Mouse (Mus musculus): ENCODE data around the gene Rnf41.

Gene Rnf41

GRCm38 (mm10) chr10:128458719-128459408 lies 47.4 kb downstream of the Rnf41 start, which contains the start of gene Smarcc2:
Gene Smarcc2 (plus strand): TSS chr10:128459248.
- intact Hi-C loops (cut with DNase I), result loop anchor here (2.0 to 5.0 kb wide), 3 partner anchors 33 to 122 kb away; partner anchors contain the start of genes Cs and Myl6

DNA sequence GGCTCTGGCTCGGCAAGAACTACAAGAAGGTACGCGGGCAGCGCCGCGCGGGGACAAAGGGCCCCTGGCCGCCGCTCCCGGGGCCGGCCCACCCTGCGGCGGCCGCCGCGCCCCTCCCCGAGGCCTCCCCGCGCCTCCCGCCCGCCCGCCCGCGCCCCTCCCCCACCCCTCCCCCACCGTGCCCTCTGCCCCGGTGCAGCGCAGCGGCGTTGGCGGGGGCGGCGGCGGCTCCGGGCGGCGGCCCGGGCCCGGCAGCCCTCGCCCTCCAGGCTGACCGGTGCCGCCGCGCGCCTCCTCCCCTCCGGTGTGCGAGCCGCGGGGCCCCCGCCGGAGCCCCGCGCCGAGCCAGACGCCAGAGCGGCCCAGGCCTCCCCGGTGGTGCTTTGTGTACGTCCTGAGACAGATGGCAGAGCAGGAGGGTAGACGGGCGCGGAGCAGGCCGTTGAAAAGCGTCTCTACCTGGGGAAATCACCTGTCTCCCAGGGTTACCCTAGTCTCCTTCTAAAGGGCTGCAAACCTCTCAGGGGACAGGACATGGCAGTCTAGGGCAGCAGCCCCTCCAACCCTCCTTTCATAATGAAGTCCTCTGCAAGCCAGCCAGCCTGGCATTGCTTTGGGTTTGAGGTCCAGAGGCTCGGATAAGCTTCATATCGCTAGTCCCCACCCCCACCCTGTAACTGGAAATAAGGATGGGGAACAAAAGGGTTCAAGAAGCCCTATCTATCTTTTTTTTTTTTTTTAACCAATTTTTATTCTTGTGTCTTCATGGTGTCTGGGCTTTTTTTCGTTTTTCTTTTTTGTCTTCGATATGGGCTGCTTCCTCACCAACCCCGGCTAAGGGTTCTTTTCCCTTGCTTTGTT lies 48.2 kb downstream of the Rnf41 start:
- intact Hi-C loops (cut with DNase I), result loop anchor here (2.0 to 5.0 kb wide), 3 partner anchors 33 to 122 kb away; partner anchors contain the start of genes Cs and Myl6

DNA sequence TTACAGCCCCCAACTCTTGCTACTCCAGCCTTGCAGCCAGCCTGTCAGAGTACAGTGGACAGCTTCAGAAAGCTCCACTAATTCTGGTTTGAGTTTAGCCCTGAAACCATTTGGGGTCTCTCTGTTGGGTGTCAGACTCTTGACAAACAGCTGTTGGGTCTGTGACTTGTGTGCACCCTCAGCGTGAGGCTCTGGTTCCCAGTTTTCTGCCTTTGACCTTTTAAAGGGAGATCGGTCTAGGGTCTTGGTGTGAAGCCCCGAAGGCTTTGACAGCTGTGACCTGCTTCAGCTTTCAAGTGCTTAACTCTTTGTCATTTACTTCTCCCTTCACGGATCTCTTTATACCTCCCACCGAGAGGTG lies 48.8 kb downstream of the Rnf41 start:
- intact Hi-C loops (cut with DNase I), result no loop called here

GRCm38 (mm10) chr10:128474366-128474765 lies 62.9 kb downstream of the Rnf41 start:
- intact Hi-C loops (cut with DNase I), result no loop called here

- intact Hi-C loops (cut with DNase I), result no loop called here
These were observed 74.9 kb downstream of the Rnf41 start for GRCm38 (mm10) chr10:128486370-128486769.

- intact Hi-C loops (cut with DNase I), result no loop called here
These were observed 76.6 kb downstream of the Rnf41 start for GRCm38 (mm10) chr10:128487861-128488712.

- intact Hi-C loops (cut with DNase I), result no loop called here
These were observed 77.3 kb downstream of the Rnf41 start for GRCm38 (mm10) chr10:128488776-128489175.

GRCm38 (mm10) chr10:128489380-128489779 lies 77.9 kb downstream of the Rnf41 start:
- intact Hi-C loops (cut with DNase I), result no loop called here

DNA sequence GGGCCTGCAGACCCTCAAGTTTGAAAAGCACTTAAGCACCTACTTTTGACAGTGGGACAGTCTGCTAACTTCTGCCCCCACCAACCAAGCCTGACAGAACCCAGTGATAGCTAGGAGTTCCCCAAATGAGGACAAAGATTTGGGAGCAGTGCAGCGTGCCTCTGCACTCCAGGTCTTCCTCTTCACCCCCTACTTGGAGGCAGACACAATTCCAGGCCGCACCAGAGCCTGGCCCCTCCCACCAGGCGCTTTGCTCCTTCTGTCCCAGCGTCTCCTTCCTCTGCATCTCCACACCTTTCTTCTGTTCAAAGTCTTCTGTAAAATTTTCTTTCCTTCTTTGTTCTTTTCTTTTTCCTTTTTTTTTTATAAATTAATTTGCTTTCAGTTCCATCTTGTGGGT lies 78.3 kb downstream of the Rnf41 start:
- intact Hi-C loops (cut with DNase I), result loop anchor here (5.0 kb wide), 1 partner anchor 32 kb away; the partner anchor contains the start of gene Smarcc2

DNA sequence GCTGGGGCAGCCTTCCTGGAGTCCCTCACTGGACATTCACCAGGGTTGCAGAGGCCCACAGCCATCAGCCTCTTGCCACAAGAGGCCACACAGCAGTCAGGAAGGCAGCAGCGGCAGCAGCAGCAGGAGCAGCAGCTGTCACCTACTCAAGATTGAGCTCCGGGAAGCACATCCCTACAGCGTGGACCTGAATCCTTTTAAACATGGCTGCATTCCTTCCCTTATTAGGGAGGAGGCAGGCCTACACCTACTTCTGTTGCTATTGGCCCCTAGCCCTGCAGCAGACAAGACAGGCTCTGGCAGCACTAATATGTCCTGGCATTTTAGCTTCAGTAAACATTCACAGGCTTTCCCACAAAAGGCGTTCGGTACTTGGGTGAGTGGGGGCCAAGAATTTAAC lies 78.8 kb downstream of the Rnf41 start:
- intact Hi-C loops (cut with DNase I), result loop anchor here (5.0 kb wide), 1 partner anchor 33 kb away; the partner anchor contains the start of gene Smarcc2

DNA sequence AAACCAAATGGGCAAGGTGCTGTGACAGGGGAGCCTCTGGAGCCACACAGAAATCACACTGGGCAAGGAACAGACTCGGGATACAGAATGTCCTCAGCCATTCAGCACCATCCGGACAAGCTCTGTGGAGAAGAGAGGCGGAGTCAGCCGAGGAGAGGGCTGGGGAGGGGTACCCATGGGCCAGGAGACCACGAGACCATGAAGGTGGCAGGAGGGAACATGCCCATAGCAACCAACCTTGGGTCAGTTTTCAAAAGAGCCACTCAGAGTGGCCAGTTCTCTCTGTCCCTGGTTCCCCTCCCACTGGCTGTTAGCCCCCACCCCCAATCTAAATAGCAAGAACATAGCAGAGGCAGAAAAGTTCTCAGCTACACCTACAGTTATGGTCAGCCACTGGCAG lies 79.5 kb downstream of the Rnf41 start:
- intact Hi-C loops (cut with DNase I), result loop anchor here (5.0 kb wide), 1 partner anchor 34 kb away; the partner anchor contains the start of gene Smarcc2

Small RNA genes within 50 kb of the gene (microRNA-seq; reads per million reads assigned to microRNA genes)
- 0 reads per million in 2 experiments for gene Gm25361
- 0 reads per million in 2 experiments for gene Gm26308
- 0.12 to 0.23 reads per million in 2 experiments for gene Mir6914
- gene Mir6915, result 0.23 to 0.99 reads per million in 2 experiments
- gene Mir8105, result 0.57 to 0.62 reads per million in 2 experiments

All from adrenal gland (tissue).